Mouse (Mus musculus) common myeloid progenitor, adult 5-6 weeks (primary cell): ENCODE measurements around the gene Olfr223. TPM values are rescaled to one million over a fixed set of nuclear protein-coding genes. Genes with fewer than 3 reads are reported as not detected.
"Not testable (repeated sequence)": the region's sequence is repeated elsewhere in the genome, so short reads cannot be mapped to it uniquely, and the experiment has no call there.

Experiments
- ATAC-seq: replicated peaks from 2 replicates; pipeline ENCODE4 v1.8.0; 2016; ENCODE audit warnings: low read depth, mild to moderate bottlenecking, moderate TSS enrichment, inconsistent platforms; ENCODE audit not compliant: poor library complexity, severe bottlenecking
- total RNA-seq: library from RNA; stranded (forward); fragments of 200-1000, 187-1606 nt; gene quantifications from 2 replicates; pipeline ENCODE4 v1.2.3, GENCODE M21; 2017

The Olfr223 gene
- total RNA-seq, 1 experiment from 2014 or later = not detected

DNA sequence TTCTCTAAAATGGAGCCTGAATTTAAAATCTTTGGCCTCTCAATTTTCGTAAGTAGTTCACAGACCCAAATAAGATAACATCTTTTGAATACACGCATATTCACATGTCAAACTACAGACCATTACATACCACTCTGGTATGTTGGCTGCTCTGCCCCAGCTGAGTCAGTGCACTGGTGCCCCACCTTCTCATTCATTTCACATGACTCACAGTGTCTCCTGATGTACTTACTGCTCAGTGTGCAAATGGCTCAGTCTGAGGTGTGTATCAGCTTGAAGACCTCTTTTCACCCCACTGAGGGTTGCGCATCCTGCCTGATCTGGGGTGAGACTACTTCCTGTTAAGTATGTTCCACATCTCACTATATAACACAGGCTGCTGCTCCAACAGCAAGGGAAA is 7.8 kb upstream of the Olfr223 start:
- ATAC-seq = no peak

DNA sequence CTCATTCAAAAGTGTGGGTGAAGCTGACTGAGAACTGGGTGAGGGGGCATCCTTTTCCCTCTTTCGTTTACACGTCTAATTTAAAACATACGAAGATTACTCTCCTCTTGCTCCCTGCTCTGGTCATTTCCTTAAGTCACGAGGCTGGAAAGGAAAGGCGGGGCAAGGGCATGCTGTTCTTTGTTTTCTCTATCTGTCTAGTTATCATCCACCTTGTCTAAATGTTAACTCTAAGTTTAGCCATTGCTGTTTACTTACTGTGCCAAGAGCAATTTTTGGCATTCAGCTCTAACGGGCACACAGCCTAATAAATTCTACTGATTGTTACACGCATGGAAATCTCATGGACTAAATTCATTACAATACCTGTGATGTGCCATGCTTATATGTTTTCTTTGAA is 6.1 kb upstream of the Olfr223 start:
- ATAC-seq = no peak

DNA sequence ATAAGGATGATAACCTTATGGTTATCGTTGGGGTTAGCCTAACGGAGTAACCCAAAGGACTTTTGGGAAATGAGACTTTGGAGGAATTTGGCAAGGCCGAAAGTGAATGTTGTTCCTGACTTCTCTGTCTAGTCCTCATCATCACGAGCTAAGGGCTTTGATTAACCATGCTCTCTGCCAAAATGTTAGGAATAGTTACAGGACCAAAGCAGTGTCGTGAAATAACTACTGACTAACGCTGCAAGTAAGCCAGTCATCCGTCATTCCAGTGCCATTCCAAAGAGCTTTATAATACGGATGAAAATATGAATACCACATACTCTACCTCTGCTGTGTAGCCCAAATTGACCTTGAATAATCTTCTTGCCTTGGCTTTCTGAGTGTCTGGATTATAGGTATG is 3.9 kb upstream of the Olfr223 start:
- no peak for ATAC-seq

DNA sequence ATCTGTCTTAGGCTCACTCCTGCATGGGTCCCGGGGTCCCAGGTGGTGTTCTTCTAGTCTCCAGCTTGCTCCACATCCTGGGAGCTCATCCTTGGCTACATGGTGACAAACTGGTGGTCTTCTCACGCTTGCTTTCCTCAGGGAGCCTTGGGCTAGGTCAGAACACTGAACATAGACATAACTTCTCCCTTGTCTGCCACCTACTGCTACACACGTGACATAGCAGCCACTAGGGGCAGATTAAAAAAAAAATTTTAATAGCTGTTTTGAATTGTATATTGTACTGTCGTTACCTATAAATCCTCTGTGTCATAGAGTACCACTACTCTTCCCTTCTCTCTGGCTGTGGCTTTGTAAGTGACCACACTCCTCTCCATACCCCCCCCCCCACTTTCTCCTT is 3.0 kb upstream of the Olfr223 start:
- ATAC-seq = peak; percentile 72

DNA sequence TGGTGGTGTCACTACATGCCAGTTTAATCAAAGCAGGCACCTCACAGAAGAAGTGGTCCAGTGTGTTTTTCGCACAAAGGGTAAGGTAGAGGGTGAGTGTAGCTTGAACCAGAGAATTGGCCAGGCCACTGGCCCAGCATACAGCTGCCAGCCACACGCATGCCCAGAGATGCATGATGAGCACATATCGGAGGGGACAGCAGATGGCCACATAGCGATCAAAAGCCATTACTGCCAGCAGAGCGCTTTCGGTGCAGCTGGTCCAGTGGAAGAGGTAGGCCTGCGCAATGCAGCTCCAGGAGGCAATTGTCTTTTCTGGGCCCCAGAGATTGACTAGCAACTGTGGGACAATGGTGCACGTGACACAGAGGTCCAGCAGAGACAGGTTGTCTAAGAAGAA is 3.6 kb downstream of the Olfr223 start:
- ATAC-seq = no peak

DNA sequence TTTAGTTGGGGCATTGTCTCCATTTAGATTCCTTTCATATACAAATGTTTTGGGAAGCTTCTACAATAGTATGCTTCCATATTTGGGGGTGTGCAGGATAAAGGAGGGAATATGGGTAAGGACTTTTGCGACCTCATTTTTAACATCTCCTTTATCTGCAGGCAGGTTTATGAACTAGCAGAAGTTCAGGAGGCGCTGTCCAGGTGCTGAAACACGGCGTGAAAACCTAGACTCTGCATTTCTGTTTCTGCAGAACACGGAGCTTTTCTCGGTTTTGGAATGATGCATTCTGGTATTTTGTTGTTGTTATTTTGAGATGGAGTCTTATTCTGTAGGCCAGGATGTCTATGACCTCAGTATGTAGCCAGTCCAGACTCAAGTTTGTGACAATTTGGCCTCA is 8.6 kb downstream of the Olfr223 start:
- peak; percentile 39; the same call in 1 of the 2 replicates for ATAC-seq

DNA sequence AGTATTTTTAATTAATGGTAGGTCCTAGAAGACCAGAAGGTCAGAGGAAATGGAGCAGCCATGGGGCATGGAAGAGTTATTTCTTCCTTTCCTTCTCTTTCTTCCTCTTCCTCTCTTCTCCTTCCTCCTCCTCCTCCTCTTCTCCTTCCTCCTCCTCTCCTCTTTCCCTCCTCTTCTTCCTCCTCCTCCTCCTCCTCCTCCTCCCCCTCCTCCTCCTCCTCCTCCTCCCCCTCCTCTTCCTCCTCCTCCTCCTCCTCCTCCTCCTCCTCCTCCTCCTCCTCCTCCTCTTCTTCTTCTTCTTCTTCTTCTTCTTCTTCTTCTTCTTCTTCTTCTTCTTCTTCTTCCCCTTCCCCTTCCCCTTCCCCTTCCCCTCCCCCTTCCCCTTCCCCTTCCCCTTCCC is 17.0 kb downstream of the Olfr223 start, which contains the start of gene Olfr222:
Olfr222 (minus strand) TSS at position 101 of the 400 bp plus-strand sequence.
- not testable (repeated sequence) for ATAC-seq

DNA sequence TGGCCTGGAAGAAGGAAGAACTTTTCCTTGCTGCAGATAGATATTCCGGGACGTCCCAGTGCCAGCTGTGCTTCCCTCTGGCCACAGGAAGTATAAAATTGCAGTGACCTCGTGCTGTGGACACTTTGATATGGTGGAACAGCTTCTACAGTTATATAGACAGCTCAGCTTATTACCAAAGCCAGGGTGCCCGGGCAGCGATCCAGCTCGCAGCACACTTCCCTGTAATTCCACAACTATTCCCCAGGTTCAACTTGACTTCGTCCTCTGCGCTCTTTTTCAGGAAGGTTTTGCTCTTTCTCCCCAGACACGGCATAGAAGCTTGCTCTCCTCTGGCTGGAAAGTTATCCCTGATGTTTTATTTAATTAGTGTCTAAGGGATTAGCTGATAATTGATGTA is 17.4 kb downstream of the Olfr223 start:
- ATAC-seq = no peak

DNA sequence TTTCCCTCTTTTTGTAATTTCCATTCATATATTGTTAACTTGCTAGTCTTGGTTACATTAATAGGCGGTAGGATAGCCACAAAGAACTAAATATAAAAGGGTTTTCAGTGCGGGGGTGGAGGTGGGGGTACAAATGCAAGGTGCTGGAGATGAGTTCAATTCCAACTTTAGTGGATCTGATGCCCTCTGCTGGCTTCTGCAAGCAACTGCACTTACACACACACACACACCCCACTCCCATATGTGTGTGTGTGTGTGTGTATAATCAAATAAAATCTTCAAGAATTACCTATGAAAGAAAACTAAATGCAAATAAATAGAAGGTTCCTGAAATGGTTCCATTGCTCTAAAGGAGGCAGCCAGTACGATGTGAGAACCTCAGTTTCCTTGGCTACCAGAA is 23.8 kb downstream of the Olfr223 start:
- ATAC-seq = peak; percentile 60; the same call in 1 of the 2 replicates

DNA sequence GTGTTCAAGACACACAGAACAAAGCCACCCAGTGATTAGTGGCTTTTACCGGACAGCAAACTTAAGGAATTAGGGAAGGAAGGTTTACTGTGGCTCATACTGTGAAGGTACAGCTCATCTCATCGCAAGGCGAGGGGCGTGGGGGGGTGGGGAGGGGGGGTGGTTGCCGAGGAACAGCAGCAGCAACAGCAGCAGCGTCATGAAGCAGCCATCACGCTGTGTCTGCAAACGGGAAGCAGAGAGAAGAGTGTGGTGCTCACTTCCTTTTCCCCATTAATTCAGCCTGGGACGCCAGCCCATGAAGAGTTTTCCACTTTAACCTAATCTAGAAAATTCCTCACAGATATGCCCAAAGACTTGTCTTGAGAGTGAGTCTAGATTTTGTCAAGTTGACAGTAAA is 30.3 kb downstream of the Olfr223 start:
- no peak for ATAC-seq

DNA sequence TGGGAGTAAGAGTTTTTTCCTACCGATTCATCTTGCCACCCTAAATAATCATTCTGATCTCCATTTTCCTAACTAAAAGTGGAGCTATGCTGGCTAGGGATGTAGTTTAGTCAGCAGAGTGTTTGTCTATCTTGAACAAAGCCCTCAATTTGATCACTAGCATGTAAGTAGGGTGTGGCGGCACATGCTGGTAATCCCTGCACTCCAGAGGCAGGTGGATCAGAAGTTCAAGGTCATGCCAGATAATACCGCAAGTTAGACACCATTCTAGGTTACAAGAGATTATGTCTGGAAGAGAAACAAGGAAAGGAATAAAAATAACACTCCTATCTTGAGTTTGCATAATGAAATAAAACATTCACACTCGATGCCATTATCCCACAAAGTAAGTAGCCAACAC is 30.8 kb downstream of the Olfr223 start:
- no peak for ATAC-seq

DNA sequence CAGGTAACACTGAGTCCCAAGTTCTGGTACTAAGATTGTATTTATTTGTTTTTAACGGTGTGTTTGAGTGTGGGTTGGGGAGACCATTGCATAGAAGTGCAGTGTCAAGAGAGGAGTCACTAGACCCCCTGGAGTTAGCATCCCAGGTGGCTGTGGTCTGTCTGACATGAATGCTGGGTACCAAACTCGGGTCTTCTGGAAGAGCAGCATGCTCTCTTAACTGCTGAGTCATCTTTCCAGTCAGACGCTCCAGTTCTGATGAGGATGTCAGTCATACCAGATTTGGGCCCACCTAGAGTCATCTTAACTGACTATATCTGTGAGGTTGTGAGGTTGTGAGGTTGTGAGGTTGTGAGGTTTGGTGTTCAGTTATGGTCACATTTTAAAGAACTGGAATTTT is 32.2 kb downstream of the Olfr223 start:
- ATAC-seq = no peak

DNA sequence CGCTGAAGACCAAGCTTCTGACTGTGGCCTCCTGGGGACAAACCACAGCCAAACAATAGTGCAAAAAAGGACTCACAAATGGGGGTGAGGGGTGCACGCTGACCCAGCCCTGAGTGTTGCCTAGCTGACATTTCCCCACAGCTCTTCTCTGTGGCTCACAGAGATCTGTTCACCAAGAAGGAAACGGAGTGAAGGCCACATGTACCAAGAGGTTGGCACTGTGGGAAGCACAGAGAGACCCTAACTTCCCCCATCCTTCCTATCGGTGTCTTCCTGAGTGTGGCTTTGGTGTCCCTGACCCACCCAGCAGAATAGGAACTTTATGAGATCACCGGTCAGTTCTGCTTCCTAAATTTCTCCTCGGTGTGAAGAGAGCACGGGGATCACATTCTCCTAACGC is 38.6 kb downstream of the Olfr223 start:
- peak; percentile 36 for ATAC-seq

DNA sequence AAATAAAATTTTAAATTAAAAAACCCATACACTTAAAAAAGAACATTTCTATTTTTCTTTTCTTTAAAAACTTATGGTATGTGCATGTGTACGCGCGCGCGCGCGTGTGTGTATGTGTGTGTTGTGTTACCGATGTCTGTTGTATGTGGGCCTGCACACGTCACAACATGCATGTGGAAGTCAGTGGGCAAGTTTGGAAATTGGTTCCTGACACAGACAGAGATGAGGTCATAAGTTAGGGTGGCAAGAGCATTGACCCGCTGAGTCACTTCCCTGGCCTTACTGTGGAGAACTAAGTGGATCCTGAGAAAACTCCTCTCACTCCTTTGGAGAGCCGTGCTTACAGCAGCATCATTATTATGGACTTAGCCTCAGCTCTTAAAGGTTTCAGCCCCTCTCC is 39.0 kb downstream of the Olfr223 start:
- ATAC-seq = no peak

DNA sequence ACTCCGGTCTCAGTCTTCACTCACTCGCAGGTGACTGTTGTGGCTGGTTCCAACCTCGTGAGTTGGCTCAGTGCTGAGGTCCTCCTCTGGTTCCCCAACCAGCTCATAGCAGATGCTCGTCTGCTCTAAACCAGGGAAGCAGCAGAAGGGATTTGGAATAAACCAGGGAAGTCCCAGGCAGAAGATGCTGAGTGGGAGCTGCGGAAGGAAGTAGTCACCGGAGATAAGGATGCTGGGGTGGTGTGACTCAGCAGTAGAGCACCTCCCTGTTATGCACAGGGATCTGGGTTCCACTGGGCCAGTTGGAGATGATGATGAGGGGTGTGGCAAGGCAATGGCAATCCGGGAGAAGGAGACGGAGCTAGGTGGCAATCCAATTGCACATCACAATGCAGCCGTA is 49.1 kb downstream of the Olfr223 start:
- no peak for ATAC-seq

DNA sequence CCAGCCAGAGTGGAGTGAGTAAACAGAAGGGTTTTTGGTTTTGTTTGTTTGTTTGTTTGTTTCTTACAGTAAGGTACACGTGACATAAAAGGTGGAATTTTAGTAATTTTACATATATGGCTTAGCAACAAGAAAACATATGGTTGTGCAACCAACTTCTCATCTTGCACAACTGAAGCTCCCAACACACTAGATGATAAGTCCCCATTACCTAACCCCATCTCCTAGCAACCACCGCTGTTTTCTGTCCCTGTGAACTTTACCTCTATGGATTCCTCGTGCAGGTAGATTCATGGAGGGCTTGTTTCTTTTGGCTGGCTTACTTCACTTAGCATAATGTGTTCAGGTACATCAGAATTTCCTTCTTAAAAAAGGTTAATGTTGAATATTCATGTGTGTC is 49.7 kb downstream of the Olfr223 start:
- no peak for ATAC-seq

DNA sequence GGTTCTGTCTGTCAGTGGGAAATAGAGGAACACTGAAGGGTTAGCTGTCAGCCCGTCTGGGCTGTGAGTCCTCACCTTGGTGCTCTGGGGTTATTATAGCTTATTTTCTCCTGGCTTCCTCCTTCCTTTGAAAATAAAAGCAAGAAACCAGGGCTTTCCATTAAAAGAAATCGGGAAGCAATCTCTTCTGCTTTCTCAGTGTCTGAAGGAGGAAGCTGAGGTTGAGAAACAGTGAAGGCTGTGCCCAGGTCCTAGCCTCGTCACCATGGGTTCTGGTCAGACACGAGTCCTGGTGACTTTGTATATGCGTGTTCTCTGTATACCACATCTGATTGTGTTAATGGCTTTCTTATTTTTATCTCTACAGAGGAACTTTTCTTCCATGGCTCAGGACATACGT is 50.6 kb downstream of the Olfr223 start:
- peak; percentile 62 for ATAC-seq

DNA sequence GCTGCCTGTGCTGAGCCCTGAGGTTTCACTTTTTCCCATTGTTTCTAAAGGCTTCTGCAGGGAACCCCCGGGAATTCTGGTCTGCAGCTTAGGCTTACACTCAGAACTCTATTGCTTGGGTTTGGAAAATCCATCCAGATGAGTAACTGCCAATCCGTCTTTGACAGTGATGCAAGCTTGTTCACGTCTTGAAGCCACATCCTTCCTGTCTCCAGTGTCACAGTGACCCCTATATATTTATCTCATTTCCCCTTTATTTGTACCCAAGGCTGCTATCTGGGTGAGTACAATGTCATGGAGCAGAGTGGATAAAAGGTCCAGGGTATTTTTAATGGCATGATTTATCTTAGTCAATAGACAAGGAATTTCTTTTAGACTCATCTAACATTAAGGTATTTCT is 51.8 kb downstream of the Olfr223 start, which contains the start of gene Nlrp3:
Nlrp3 (plus strand) TSS at position 245 of the 400 bp plus-strand sequence.
- ATAC-seq = peak; percentile 74

DNA sequence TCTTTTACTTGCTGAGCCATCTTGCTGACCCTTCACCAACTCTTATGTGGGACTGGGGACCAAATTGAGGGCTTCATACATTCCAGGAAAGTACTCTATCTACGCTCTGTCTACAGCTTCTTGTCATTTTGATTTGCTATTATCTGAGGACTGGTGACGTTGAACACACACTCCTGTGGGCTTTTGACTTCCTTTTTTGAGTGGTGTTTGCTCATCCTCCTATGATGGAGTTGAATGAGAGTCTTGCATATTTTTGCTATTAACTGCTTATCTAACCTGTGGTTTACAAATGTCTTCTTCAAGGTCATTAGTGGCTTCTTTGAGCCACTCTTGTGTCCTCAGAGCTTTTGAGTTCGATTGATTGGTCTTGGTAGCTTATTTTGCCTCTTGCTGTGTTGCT is 53.0 kb downstream of the Olfr223 start:
- 0 out of 2 replicates have a peak, but pooled peaks have one; percentile 22 for ATAC-seq
